Mouse (Mus musculus): Measurements from ENCODE around the gene Kazn.

Kazn gene

GRCm38 (mm10) chr4:142242750-142243383, 3.7 kb upstream of the Kazn start:
- no peak for DNase-seq (ENCODE audit: low read depth in 2 of 2, low spot score in 2 of 2)

GRCm38 (mm10) chr4:142242164-142242563, 3.0 kb upstream of the Kazn start:
- no peak for DNase-seq (ENCODE audit: low read depth in 2 of 2, low spot score in 2 of 2)

DNA sequence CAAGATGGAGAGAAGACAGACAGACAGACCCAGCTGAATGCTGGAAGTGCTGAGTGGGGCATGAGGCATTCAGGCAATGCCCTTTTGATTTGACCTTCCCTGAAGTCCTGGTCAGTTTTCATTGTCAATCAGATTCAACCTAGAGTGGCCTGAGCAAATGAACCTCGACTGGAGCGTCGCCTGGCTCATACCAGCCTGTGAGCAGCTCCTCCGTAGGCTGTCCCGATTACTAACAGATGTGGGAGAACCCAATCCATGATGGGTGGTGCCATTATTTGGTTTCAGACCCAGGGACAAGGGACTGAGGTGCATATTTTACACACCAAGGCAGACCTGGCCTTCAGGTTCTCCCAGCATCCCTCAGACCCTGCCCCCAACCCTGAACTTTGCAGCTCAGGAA, 1.7 kb upstream of the Kazn start:
- no peak for DNase-seq (ENCODE audit: low read depth in 2 of 2, low spot score in 2 of 2)

DNA sequence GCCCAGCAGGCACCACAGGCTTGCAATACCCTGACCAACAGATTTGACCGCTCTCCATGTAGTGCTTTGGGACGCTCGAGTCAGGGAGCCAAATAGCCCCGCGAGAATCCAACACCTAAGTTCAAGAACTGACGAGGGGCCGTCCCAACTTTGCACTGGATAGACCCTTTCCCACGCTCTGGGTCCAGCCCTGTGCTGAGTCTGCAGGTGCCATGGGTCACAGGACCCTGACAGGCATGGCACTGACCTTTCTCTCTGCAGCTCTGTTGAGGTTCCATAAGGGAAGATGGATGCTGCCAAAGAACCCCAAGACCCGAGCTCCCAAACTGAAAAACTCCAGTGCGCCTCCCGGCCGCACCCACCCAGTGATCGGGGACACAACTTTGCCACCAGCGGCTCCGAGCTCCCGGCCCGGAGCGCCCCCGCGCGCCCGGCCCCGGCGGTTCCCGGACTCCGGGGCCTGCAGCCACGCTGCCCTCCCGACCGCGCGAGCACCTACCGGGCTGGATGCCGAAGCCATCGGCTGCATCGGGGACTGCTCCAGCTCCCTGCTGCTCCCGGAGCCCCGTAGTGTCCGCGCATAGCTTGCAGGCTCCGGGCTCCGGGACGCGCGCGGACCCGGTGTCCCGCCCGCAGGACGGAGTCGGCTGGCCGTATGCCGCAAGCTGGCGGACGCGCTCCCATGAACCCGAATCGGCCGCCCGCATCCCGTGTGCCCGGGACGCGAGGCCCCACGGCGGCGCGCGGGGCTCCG, 538 bp downstream of the Kazn start:
- DNase-seq (ENCODE audit: low read depth in 2 of 2, low spot score in 2 of 2), result no peak

GRCm38 (mm10) chr4:142238041-142238440, 1.2 kb downstream of the Kazn start:
- DNase-seq (ENCODE audit: low read depth in 2 of 2, low spot score in 2 of 2), result no peak

GRCm38 (mm10) chr4:142236681-142237080, 2.5 kb downstream of the Kazn start:
- DNase-seq (ENCODE audit: low read depth in 2 of 2, low spot score in 2 of 2), result no peak

DNA sequence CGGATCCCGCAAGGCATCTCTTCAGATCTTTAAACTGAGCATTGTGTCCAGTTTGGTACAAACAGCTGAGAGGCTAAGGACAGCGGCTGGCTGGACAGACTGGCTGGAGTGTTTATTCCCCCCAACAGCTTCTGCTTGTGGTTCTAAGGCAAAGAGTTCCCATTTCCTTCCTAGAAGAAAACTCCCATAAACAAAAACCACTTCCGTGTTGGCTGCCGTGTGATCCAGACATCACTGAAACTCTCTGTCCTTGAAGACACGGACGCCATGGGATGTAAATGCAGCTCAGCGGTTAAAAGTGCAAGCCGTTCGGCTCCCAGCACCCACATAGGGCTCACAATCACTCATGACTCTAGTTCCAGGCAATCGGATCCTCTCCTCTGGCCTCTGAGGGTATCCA, 3.8 kb downstream of the Kazn start:
- DNase-seq (ENCODE audit: low read depth in 2 of 2, low spot score in 2 of 2), result no peak

- DNase-seq (ENCODE audit: low read depth in 2 of 2, low spot score in 2 of 2), result no peak
Measured at GRCm38 (mm10) chr4:142234828-142235227, 4.4 kb downstream of the Kazn start.

GRCm38 (mm10) chr4:142228821-142229575, 10.2 kb downstream of the Kazn start:
- no peak for DNase-seq (ENCODE audit: low read depth in 2 of 2, low spot score in 2 of 2)

- DNase-seq (ENCODE audit: low read depth in 2 of 2, low spot score in 2 of 2), result no peak
Measured at GRCm38 (mm10) chr4:142223898-142224645, 15.1 kb downstream of the Kazn start.

DNA sequence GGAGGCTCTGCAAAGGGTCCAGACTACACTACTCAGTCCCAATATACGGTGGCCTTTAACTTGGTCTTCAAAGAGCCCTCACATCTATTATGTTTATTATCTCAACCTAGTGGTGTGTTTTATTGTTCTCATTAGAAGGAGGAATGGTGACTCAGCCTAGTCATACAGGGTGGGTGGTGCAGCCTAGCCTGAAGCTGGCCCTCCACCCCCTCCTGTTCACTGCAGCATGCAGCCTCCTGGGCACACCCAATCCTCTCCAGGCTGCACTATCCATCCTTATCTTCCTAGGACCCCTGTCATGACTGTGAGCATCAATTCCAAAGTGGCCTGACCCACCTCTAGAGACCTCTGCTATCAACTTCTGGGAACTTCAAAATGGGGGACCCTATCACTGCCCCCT, 16.8 kb downstream of the Kazn start:
- DNase-seq (ENCODE audit: low read depth in 2 of 2, low spot score in 2 of 2), result no peak

DNA sequence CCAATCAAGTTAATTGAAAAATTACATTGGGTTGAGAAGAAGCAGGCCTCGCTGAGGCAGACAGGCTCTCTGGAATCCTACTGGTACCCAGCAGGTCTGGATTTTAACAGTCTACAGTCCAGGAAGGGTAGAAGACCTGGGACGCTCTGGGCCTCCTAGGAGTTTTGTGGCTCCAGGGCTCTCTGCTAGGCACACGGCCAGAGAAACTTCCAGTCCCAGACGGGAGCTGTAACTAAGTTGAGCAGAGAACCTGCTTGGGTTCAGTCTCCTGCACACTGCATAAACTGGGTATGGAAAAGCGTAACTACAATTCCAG, 17.5 kb downstream of the Kazn start:
- DNase-seq (ENCODE audit: low read depth in 2 of 2, low spot score in 2 of 2), result no peak

DNA sequence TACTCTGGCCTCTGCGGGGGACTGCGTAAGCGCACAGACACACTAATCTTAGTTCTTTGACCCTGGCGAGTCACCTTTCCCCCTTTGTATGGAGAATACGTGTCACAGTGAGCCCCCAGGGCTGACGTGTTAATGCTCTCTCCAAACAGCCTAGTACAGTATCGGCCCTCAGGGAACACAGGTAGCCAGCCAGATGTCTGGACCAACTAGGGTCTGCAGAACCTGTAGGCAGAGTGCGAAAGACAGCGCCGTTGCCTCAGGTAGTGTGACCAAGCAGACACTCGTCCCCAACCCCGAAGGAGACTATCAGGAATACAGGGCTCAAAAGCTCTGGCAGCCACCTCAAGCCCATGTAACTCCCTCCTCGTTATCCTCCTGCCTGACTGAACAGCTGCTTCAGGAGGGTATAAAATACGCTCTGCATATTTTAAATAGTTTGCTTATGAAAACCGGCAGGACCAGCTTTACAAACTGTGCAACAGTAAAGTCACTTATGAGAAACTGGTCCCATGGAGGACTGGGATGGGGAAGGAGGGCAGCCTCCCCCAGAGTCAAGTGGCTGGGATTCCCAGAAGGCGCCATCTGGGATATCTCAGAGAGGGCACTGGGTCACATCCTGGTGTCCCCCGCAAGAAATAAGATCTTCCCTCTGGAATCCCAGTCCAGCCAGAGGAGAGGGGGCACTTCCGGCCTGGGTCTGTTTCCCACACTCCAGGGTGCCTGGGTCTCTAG, 18.0 kb downstream of the Kazn start:
- DNase-seq (ENCODE audit: low read depth in 2 of 2, low spot score in 2 of 2), result no peak

DNA sequence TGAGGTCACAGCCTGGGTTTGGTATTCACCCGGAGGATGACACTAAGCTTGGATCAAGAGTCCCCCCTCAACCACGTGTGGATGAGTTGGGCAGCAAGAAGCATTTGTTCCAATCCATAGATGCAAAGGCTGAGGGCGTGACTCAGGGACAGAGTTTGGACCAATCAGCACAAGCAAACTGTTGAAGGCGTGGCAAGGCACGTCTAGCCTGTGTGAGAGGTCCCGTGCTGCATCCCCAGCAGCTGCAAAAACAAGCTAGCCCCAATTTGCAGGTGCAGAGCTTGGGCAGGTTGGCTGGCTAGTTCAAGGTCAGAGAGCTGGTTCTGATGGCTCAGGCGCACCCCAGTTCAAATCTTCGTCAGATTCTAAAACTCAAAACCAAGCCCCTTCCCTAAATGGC, 20.2 kb downstream of the Kazn start:
- DNase-seq (ENCODE audit: low read depth in 2 of 2, low spot score in 2 of 2), result no peak

DNA sequence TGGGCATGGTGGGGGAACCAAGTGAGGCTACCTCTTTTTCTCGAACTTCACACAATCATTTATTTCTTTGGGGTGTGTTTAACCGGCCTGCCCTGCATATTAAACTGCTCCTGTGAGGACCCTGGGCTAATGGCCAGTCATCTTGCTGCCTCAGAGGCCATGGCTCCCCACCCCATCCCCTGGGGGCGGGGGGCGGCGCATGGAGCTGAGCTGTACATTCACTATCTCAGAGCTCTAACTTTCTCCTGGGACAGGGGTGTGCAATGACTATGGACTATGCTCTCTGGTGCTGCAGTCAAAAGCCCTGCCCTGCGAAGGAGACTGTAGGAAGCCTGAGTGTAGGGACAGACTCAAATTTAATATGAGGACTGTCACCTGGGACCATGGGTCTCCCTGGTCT, 22.2 kb downstream of the Kazn start:
- DNase-seq (ENCODE audit: low read depth in 2 of 2, low spot score in 2 of 2), result no peak

GRCm38 (mm10) chr4:142215760-142216159, 23.4 kb downstream of the Kazn start:
- DNase-seq (ENCODE audit: low read depth in 2 of 2, low spot score in 2 of 2), result no peak

DNA sequence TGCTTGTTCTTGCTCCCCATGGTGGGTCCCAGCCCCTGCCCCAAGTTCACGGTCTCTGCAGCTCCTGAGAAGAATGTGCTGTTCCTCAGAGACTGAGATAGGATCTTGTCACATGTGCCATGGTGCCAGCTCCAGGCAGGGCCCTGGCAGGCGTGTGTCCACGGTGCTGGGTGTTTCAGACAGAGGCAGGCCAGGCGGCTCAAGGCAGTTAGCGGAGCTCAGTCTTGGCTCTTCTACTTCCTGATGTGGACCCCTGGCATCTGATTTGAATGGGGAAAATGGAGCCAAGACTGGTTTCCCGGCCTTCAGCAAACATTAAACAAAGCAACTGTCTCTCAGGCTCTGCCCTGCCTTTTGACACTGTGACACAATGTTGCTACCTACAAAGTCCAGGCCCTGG, 24.7 kb downstream of the Kazn start:
- no peak for DNase-seq (ENCODE audit: low read depth in 2 of 2, low spot score in 2 of 2)

DNA sequence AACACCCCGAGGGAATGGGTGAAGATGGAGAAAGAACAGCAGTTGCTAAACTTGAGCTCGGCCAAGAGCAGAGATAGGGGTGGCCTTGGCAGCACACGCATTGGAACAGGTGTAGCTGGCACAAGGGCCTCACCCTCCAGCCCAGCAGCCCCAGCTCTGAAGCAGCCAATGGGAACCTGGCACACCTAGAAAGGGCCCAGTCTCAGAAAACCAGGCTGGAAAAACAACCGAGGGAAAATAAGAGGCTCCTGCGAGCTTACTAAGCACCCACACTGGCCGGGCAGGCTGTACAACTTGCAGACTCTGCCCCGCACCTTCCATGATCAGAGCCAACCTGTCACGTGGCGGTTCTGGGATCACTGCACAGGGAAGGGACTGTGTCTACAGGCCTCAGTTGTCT, 26.8 kb downstream of the Kazn start:
- DNase-seq (ENCODE audit: low read depth in 2 of 2, low spot score in 2 of 2), result no peak

- DNase-seq (ENCODE audit: low read depth in 2 of 2, low spot score in 2 of 2), result no peak
Measured at GRCm38 (mm10) chr4:142209884-142210283, 29.3 kb downstream of the Kazn start.

- DNase-seq (ENCODE audit: low read depth in 2 of 2, low spot score in 2 of 2), result no peak
Measured at GRCm38 (mm10) chr4:142209476-142209875, 29.7 kb downstream of the Kazn start.

GRCm38 (mm10) chr4:142205693-142206092, 33.5 kb downstream of the Kazn start:
- no peak for DNase-seq (ENCODE audit: low read depth in 2 of 2, low spot score in 2 of 2)
